Mouse (Mus musculus) neural tube, embryonic 15.5 days (tissue): Measurements from ENCODE around the gene Iqschfp. TPM values are rescaled to one million over a fixed set of nuclear protein-coding genes. Genes with fewer than 3 reads are reported as not detected.

Experiments used
- ATAC-seq: fragments of 200-750 bp; cut with Nextera tagmentation; 2 replicates; pipeline ENCODE4 v1.8.0; 2017; ENCODE audit warnings: mild to moderate bottlenecking, moderate TSS enrichment, moderate library complexity; ENCODE audit not compliant: low FRiP score
- H3K27ac ChIP-seq: fragments of 300-500 bp; sonication (generic); replicated peaks from 2 replicates; pipeline ENCODE4 v1.5.1; 2015; ENCODE audit warnings: mild to moderate bottlenecking, inconsistent platforms
- H3K27me3 ChIP-seq: fragments of 300-500 bp; sonication (generic); replicated peaks from 2 replicates; pipeline ENCODE4 v1.6.1; 2015; ENCODE audit warnings: inconsistent platforms
- H3K36me3 ChIP-seq: fragments of 300-500 bp; sonication (generic); 2 replicates; pipeline ENCODE4 v1.6.1; 2015; ENCODE audit warnings: inconsistent platforms
- H3K4me1 ChIP-seq: fragments of 300-500 bp; sonication (generic); 2 replicates; pipeline ENCODE4 v1.6.1; 2015; ENCODE audit warnings: inconsistent platforms
- H3K4me2 ChIP-seq: fragments of 300-500 bp; sonication (generic); 2 replicates; pipeline ENCODE4 v1.6.1; 2015; ENCODE audit warnings: inconsistent platforms, mild to moderate bottlenecking, moderate library complexity
- H3K4me3 ChIP-seq: fragments of 300-500 bp; sonication (generic); replicated peaks from 2 replicates; pipeline ENCODE4 v1.5.1; 2015; ENCODE audit warnings: mild to moderate bottlenecking, inconsistent platforms
- H3K9ac ChIP-seq: fragments of 300-500 bp; sonication (generic); replicated peaks from 2 replicates; pipeline ENCODE4 v1.6.1; 2015; ENCODE audit warnings: mild to moderate bottlenecking, inconsistent platforms
- H3K9me3 ChIP-seq: fragments of 300-500 bp; sonication (generic); replicated peaks from 2 replicates; pipeline ENCODE4 v1.6.1; 2016; ENCODE audit warnings: inconsistent platforms
- WGBS: fragments of 180-500 bp; shearing (Covaris S2); methylation state at CpG from one replicate; pipeline ENCODE4 v1.1.7; 2015; ENCODE audit warnings: mixed read lengths; 5-methylcytosine and 5-hydroxymethylcytosine counted together
- polyA plus RNA-seq: library from polyadenylated mRNA; unstranded; fragments of >200 nt; fragmentation: Nextera tagmentation; extraction: Ambion mirVana; gene quantifications from 2 replicates; pipeline ENCODE4 v1.2.1, GENCODE M21; 2015

The Iqschfp gene
- polyA plus RNA-seq, 1 experiment from 2014 or later = 7.2 TPM

GRCm38 (mm10) chr3:68669418-68669974, 777.5 kb downstream of the Iqschfp start:
- H3K4me3 ChIP-seq = no peak overlapping the region
- WGBS = 84% methylated on average over 5 of the region's 5 CpGs
- ATAC-seq = no peak
- no peaks in the 10 kb centered on the region for H3K27me3 ChIP-seq
- 0 out of 2 replicates have a peak, but pooled peaks cover 2% of the 10 kb centered on the region for H3K4me1 ChIP-seq
- no peaks in the 10 kb centered on the region for H3K36me3 ChIP-seq
- no peak overlapping the region for H3K9ac ChIP-seq
- H3K4me2 ChIP-seq = no peak overlapping the region
- no peaks in the 10 kb centered on the region for H3K9me3 ChIP-seq
- no peak overlapping the region for H3K27ac ChIP-seq

- Histone ChIP-seq H3K4me3 (no peak overlapping the region), H3K9ac (no peak overlapping the region), H3K4me2 (no peak overlapping the region), H3K36me3 (no peaks in the 10 kb centered on the region), H3K27ac (no peak overlapping the region), H3K9me3 (no peaks in the 10 kb centered on the region), H3K27me3 (no peaks in the 10 kb centered on the region), H3K4me1 (no peaks in the 10 kb centered on the region)
- no peak for ATAC-seq
- 73% methylated on average over 2 of the region's 2 CpGs for WGBS
Observed at GRCm38 (mm10) chr3:68674721-68675120, 782.7 kb downstream of the Iqschfp start.

GRCm38 (mm10) chr3:68675216-68675835, 783.3 kb downstream of the Iqschfp start:
- WGBS = 90% methylated on average over 12 of the region's 12 CpGs
- H3K9ac ChIP-seq = no peak overlapping the region
- H3K9me3 ChIP-seq = no peaks in the 10 kb centered on the region
- no peaks in the 10 kb centered on the region for H3K27me3 ChIP-seq
- no peak overlapping the region for H3K27ac ChIP-seq
- no peaks in the 10 kb centered on the region for H3K4me1 ChIP-seq
- no peak overlapping the region for H3K4me3 ChIP-seq
- H3K36me3 ChIP-seq = no peaks in the 10 kb centered on the region
- no peak overlapping the region for H3K4me2 ChIP-seq
- ATAC-seq = no peak

Other genes with a start within 250 kb of the Iqschfp start
- gene Iqcj, start within 50 bp of the Iqschfp start, polyA plus RNA-seq = 0.57 and 0.93 TPM in 2 replicates
- gene Schip1, start 172.6 kb downstream of the Iqschfp start, polyA plus RNA-seq = 135 and 164 TPM in 2 replicates